Mouse (Mus musculus): ENCODE results near the gene Arhgef2. TPM values are rescaled to one million over a fixed set of nuclear protein-coding genes. Genes with fewer than 3 reads are reported as not detected.

Gene Arhgef2
- total and polyA plus RNA-seq, 2 experiments from 2014 or later, result 66.7 to 78.8 TPM

GRCm38 (mm10) chr3:88620992-88621536 lies 15.3 kb downstream of the Arhgef2 start:
- ATAC-seq (peak; percentile 53), DNase-seq (peak; percentile 61)
- Histone ChIP-seq H3K36me3 (ENCODE audit: insufficient read depth) (no peaks in the 10 kb centered on the region; the same call in 1 of the 2 replicates), H3K9ac (peak overlapping the region; percentile 95), H3K27me3 (ENCODE audit: insufficient read depth, low read length) (no peaks in the 10 kb centered on the region), H3K4me3 (ENCODE audit: low read depth, low read length) (peak overlapping the region; percentile 92), H3K27ac (ENCODE audit: low read depth, low read length) (peak overlapping the region; percentile 94), H3K9me3 (ENCODE audit: low read length) (no peaks in the 10 kb centered on the region), H3K4me1 (ENCODE audit: insufficient read depth) (peaks cover 18% of the 10 kb centered on the region), H3K4me2 (ENCODE audit: low read depth) (peak overlapping the region; percentile 92)
- 1% methylated on average over 52 of the region's 64 CpGs for WGBS
- TF ChIP-seq CTCF (IDR thresholded peaks at IDR 0.05; ENCODE audit: low read depth), result no peak

GRCm38 (mm10) chr3:88621537-88622112 lies 15.9 kb downstream of the Arhgef2 start:
- Histone ChIP-seq H3K9ac (peak overlapping the region; percentile 95), H3K4me2 (ENCODE audit: low read depth) (peak overlapping the region; percentile 92), H3K27me3 (ENCODE audit: insufficient read depth, low read length) (no peaks in the 10 kb centered on the region), H3K27ac (ENCODE audit: low read depth, low read length) (peak overlapping the region; percentile 94), H3K9me3 (ENCODE audit: low read length) (no peaks in the 10 kb centered on the region), H3K4me1 (ENCODE audit: insufficient read depth) (peaks cover 17% of the 10 kb centered on the region), H3K36me3 (ENCODE audit: insufficient read depth) (no peaks in the 10 kb centered on the region; the same call in 1 of the 2 replicates), H3K4me3 (ENCODE audit: low read depth, low read length) (peak overlapping the region; percentile 92)
- DNase-seq (peak; percentile 61), ATAC-seq (peak; percentile 28)
- WGBS, result under 1% methylated on average over 36 of the region's 36 CpGs
- no peak for TF ChIP-seq CTCF (IDR thresholded peaks at IDR 0.05; ENCODE audit: low read depth)

GRCm38 (mm10) chr3:88622113-88622940 lies 16.6 kb downstream of the Arhgef2 start:
- Histone ChIP-seq H3K4me3 (ENCODE audit: low read depth, low read length) (peak overlapping the region; percentile 92), H3K4me1 (ENCODE audit: insufficient read depth) (peaks cover 17% of the 10 kb centered on the region), H3K36me3 (ENCODE audit: insufficient read depth) (no peaks in the 10 kb centered on the region; the same call in 1 of the 2 replicates), H3K27ac (ENCODE audit: low read depth, low read length) (peak overlapping the region; percentile 94), H3K9ac (peak overlapping the region; percentile 95), H3K4me2 (ENCODE audit: low read depth) (peak overlapping the region; percentile 92), H3K9me3 (ENCODE audit: low read length) (no peaks in the 10 kb centered on the region), H3K27me3 (ENCODE audit: insufficient read depth, low read length) (no peaks in the 10 kb centered on the region)
- 2% methylated on average over 24 of the region's 24 CpGs for WGBS
- DNase-seq (peak; percentile 72), ATAC-seq (peak; percentile 46)
- peak; percentile 1; the same call in 1 of the 2 replicates for TF ChIP-seq CTCF (IDR thresholded peaks at IDR 0.05; ENCODE audit: low read depth)

GRCm38 (mm10) chr3:88622941-88623345 lies 17.2 kb downstream of the Arhgef2 start:
- H3K4me3 ChIP-seq (ENCODE audit: low read depth, low read length), result peak overlapping the region; percentile 92
- peak; percentile 53 for ATAC-seq
- WGBS, result 0% methylated on average over 4 of the region's 6 CpGs
- TF ChIP-seq CTCF (IDR thresholded peaks at IDR 0.05; ENCODE audit: low read depth), result no peak
- peak overlapping the region; percentile 94 for H3K27ac ChIP-seq (ENCODE audit: low read depth, low read length)
- no peaks in the 10 kb centered on the region; the same call in 1 of the 2 replicates for H3K36me3 ChIP-seq (ENCODE audit: insufficient read depth)
- H3K4me1 ChIP-seq (ENCODE audit: insufficient read depth), result peaks cover 17% of the 10 kb centered on the region
- peak; percentile 65 for DNase-seq
- peak overlapping the region; percentile 92 for H3K4me2 ChIP-seq (ENCODE audit: low read depth)
- H3K9me3 ChIP-seq (ENCODE audit: low read length), result no peaks in the 10 kb centered on the region
- H3K27me3 ChIP-seq (ENCODE audit: insufficient read depth, low read length), result no peaks in the 10 kb centered on the region
- H3K9ac ChIP-seq, result peak overlapping the region; percentile 95

DNA sequence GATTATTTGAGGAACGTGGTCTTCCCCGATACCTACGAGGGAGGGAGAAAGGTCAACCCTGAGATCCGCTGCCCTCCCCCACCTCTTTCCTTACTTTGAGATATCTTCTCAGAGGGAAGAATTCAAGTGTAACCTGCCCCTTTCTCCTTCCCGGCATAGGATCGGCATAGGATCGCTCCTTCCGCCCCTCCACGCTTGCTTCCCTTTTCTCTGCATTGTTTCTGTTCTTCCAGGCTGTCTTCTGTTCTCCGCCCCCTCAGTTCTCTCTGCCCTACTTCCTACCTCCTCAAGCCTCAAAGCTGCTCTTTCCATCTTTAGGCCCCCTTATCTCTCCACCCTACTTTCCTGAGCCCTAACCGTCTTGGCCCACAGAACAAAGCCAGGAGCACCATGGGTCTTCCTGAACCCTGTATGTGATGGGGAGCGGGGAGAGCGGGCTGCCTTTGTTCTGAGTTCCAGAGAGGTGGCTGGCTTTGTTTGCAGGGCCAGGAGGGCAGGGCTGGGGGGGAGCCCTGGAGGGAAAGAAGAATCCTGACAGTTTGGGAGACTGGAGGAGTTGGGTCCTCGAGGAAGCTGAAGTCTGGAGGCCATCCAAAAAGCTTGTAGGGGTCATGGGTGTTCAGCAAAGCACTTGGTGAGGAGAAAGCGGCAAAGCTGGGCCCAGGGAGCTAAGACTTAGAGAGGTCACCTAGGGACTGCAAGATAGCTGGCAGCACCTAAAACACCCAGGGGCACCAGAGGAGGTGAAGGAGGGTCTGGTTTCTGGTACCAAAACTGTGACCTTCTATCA lies 17.8 kb downstream of the Arhgef2 start:
- Histone ChIP-seq H3K27me3 (ENCODE audit: insufficient read depth, low read length) (no peaks in the 10 kb centered on the region), H3K9ac (peak overlapping the region; percentile 95), H3K4me1 (ENCODE audit: insufficient read depth) (peaks cover 17% of the 10 kb centered on the region), H3K4me2 (ENCODE audit: low read depth) (peak overlapping the region; percentile 92), H3K36me3 (ENCODE audit: insufficient read depth) (no peaks in the 10 kb centered on the region; the same call in 1 of the 2 replicates), H3K4me3 (ENCODE audit: low read depth, low read length) (peak overlapping the region; percentile 92), H3K9me3 (ENCODE audit: low read length) (no peaks in the 10 kb centered on the region), H3K27ac (ENCODE audit: low read depth, low read length) (peak overlapping the region; percentile 94)
- peak; percentile 21; the same call in 1 of the 2 replicates for ATAC-seq
- TF ChIP-seq CTCF (IDR thresholded peaks at IDR 0.05; ENCODE audit: low read depth), result no peak
- peak; percentile 66 for DNase-seq
- WGBS, result under 1% methylated on average over 13 of the region's 15 CpGs

DNA sequence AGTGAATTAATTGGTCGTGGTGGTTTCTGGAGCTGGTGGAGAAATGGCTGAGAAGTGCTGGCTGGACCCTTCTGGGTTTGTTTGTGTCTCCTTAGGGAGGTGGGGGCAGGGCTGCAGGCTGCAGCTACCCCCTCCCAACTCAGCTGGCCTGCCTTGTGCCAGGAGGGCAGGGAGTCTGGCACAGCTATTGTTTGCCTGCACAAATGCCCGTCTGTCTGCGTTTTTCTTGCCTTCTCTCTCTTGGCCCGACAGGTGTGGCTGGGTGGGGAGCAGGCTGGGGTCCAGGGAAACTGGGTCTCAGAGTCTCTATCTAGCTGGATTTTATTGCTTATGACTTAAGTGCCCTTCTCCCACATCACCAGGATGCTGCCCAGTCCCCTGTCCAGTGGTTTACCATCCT lies 18.6 kb downstream of the Arhgef2 start:
- no peaks in the 10 kb centered on the region for H3K9me3 ChIP-seq (ENCODE audit: low read length)
- WGBS, result 9% methylated on average over 4 of the region's 4 CpGs
- DNase-seq (peak; percentile 39), ATAC-seq (no peak)
- H3K9ac ChIP-seq, result peak overlapping the region; percentile 95
- peak overlapping the region; percentile 94 for H3K27ac ChIP-seq (ENCODE audit: low read depth, low read length)
- H3K36me3 ChIP-seq (ENCODE audit: insufficient read depth), result peaks cover 4% of the 10 kb centered on the region
- H3K4me3 ChIP-seq (ENCODE audit: low read depth, low read length), result peak overlapping the region; percentile 92
- H3K4me2 ChIP-seq (ENCODE audit: low read depth), result peak overlapping the region; percentile 92
- H3K4me1 ChIP-seq (ENCODE audit: insufficient read depth), result peaks cover 17% of the 10 kb centered on the region
- TF ChIP-seq CTCF (IDR thresholded peaks at IDR 0.05; ENCODE audit: low read depth), result no peak
- H3K27me3 ChIP-seq (ENCODE audit: insufficient read depth, low read length), result no peaks in the 10 kb centered on the region

Measured in forebrain, postnatal 0 days (tissue).